Comparison of ENCODE assay signal across 11 mouse cellular contexts in genomic region chr17:31242764-31243163, GRCm38 (mm10). TPM values are rescaled to one million over a fixed set of nuclear protein-coding genes. Genes with fewer than 3 reads are reported as not detected.
DNase-seq lines count a peak whose midpoint lies in the region; ATAC-seq and TF ChIP-seq lines count a peak whose summit lies in the region.
"Had no signal": no experiment of that assay in that cellular context is flagged by ENCODE, and none has a peak within 500 bp of the region (broad histone marks: within the 10 kb centered on the region; RNA-seq: fewer than 3 reads in every experiment).

No protein-coding gene starts in this region.

- no peaks in the 10 kb centered on the region for H3K4me1 ChIP-seq in embryonic facial prominence, embryonic 11.5 days (ENCODE audit: control insufficient read depth, insufficient read depth, low read length)
- peaks cover 5% of the 10 kb centered on the region; the same call in 1 of the 2 replicates for H3K4me1 ChIP-seq in embryonic facial prominence, embryonic 10.5 days
- no peaks in the 10 kb centered on the region for H3K4me1 ChIP-seq in liver, postnatal 0 days (ENCODE audit: insufficient read depth)
- H3K4me1 ChIP-seq in E14TG2a.4 (replicated peaks; ENCODE audit: low read depth, low read length) = peaks cover 19% of the 10 kb centered on the region
- H3K4me1 ChIP-seq in small intestine, adult 2 months (ENCODE audit: control insufficient read depth, insufficient read depth, insufficient read length, low read length) = no peaks in the 10 kb centered on the region
- H3K4me1 ChIP-seq: embryonic facial prominence, embryonic 15.5 days; neural tube, embryonic 13.5 days had no signal

- no peak for TF ChIP-seq EP300 in liver, postnatal 0 days (IDR thresholded peaks at IDR 0.05; ENCODE audit: low read depth)

- peak; percentile 38 for TF ChIP-seq CTCF in liver, postnatal 0 days (IDR thresholded peaks at IDR 0.05; ENCODE audit: low read depth)
- peak; percentile 39 for TF ChIP-seq CTCF in E14TG2a.4 (conservative IDR thresholded peaks at IDR 0.05; ENCODE audit: low read length)
- TF ChIP-seq CTCF in small intestine, adult 2 months (IDR thresholded peaks at IDR 0.05; ENCODE audit: extremely low read depth, insufficient read length, insufficient replicate concordance, low read depth, low read length) = peak; percentile 50; the same call in 1 of the 2 replicates

- no peaks in the 10 kb centered on the region for H3K36me3 ChIP-seq in embryonic facial prominence, embryonic 11.5 days (replicated peaks; ENCODE audit: control insufficient read depth, insufficient read depth, low read depth, low read length)
- no peaks in the 10 kb centered on the region for H3K36me3 ChIP-seq in embryonic facial prominence, embryonic 10.5 days (replicated peaks)
- no peaks in the 10 kb centered on the region; the same call in 1 of the 2 replicates for H3K36me3 ChIP-seq in liver, postnatal 0 days (replicated peaks; ENCODE audit: insufficient read depth, low read length)
- H3K36me3 ChIP-seq in E14TG2a.4 (ENCODE audit: insufficient read depth, low read length) = peaks cover 52% of the 10 kb centered on the region
- no peaks in the 10 kb centered on the region for H3K36me3 ChIP-seq in small intestine, adult 2 months (ENCODE audit: control insufficient read depth, insufficient read depth, low read length)
- H3K36me3 ChIP-seq: embryonic facial prominence, embryonic 15.5 days; neural tube, embryonic 13.5 days had no signal

- peak; percentile 22 for DNase-seq in embryonic facial prominence, embryonic 11.5 days (ENCODE audit: low spot score)
- DNase-seq in embryonic facial prominence, embryonic 10.5 days (ENCODE audit: low spot score) = no peak
- DNase-seq in liver, postnatal 0 days = no peak
- DNase-seq in liver (no peak), adipocyte (ENCODE audit: low spot score) (no peak)
- DNase-seq in embryo, embryonic 10 days (ENCODE audit: low spot score) = no peak

- no peak overlapping the region for H3K4me2 ChIP-seq in embryonic facial prominence, embryonic 11.5 days (ENCODE audit: low read depth, low read length)
- H3K4me2 ChIP-seq in liver, postnatal 0 days (ENCODE audit: low read depth, low read length) = no peak overlapping the region
- H3K4me2 ChIP-seq: embryonic facial prominence, embryonic 15.5 days; hindbrain, embryonic 14.5 days; neural tube, embryonic 13.5 days had no signal

- H3K4me3 ChIP-seq in embryonic facial prominence, embryonic 11.5 days (ENCODE audit: low read depth, low read length) = no peak overlapping the region
- H3K4me3 ChIP-seq in embryonic facial prominence, embryonic 10.5 days = no peak overlapping the region
- no peak overlapping the region for H3K4me3 ChIP-seq in liver, postnatal 0 days (ENCODE audit: low read depth, low read length)
- H3K4me3 ChIP-seq in E14TG2a.4 (replicated peaks; ENCODE audit: low read length) = no peak overlapping the region
- H3K4me3 ChIP-seq in small intestine, adult 2 months (ENCODE audit: low read depth, low read length) = no peak overlapping the region
- H3K4me3 ChIP-seq: embryonic facial prominence, embryonic 15.5 days; neural tube, embryonic 13.5 days had no signal

- ATAC-seq in embryonic facial prominence, embryonic 11.5 days (replicated peaks; ENCODE audit: insufficient number of reproducible peaks, low FRiP score, low TSS enrichment, low read depth) = no peak
- ATAC-seq in liver, postnatal 0 days = no peak

- no peaks in the 10 kb centered on the region for H3K9me3 ChIP-seq in embryonic facial prominence, embryonic 11.5 days (replicated peaks; ENCODE audit: control insufficient read depth, low read length)
- no peaks in the 10 kb centered on the region for H3K9me3 ChIP-seq in embryonic facial prominence, embryonic 10.5 days
- peaks cover 3% of the 10 kb centered on the region; the same call in 1 of the 2 replicates for H3K9me3 ChIP-seq in liver, postnatal 0 days (ENCODE audit: low read length)
- H3K9me3 ChIP-seq in E14TG2a.4 (ENCODE audit: low read length) = peaks cover 9% of the 10 kb centered on the region
- H3K9me3 ChIP-seq: embryonic facial prominence, embryonic 15.5 days; neural tube, embryonic 13.5 days had no signal

- no peak for TF ChIP-seq POLR2A in small intestine, adult 2 months (IDR thresholded peaks at IDR 0.05; ENCODE audit: low read depth, low read length)

- H3K27me3 ChIP-seq in embryonic facial prominence, embryonic 11.5 days (ENCODE audit: control insufficient read depth, insufficient read depth, low read length) = no peaks in the 10 kb centered on the region
- no peaks in the 10 kb centered on the region for H3K27me3 ChIP-seq in embryonic facial prominence, embryonic 10.5 days (replicated peaks; ENCODE audit: low read depth, poor library complexity, severe bottlenecking)
- H3K27me3 ChIP-seq in liver, postnatal 0 days (ENCODE audit: insufficient read depth, low read length) = no peaks in the 10 kb centered on the region
- H3K27me3 ChIP-seq in E14TG2a.4 (ENCODE audit: insufficient read depth, low read length) = no peaks in the 10 kb centered on the region
- H3K27me3 ChIP-seq in small intestine, adult 2 months (ENCODE audit: control insufficient read depth, insufficient read depth, low read length) = no peaks in the 10 kb centered on the region
- H3K27me3 ChIP-seq: embryonic facial prominence, embryonic 15.5 days; neural tube, embryonic 13.5 days had no signal

- H3K9ac ChIP-seq in embryonic facial prominence, embryonic 11.5 days (replicated peaks; ENCODE audit: low read length) = no peak overlapping the region
- H3K9ac ChIP-seq in liver, postnatal 0 days (replicated peaks) = no peak overlapping the region
- H3K9ac ChIP-seq: embryonic facial prominence, embryonic 15.5 days; hindbrain, embryonic 14.5 days; neural tube, embryonic 13.5 days had no signal

- H3K27ac ChIP-seq in embryonic facial prominence, embryonic 11.5 days (replicated peaks; ENCODE audit: low read depth, low read length) = no peak overlapping the region
- H3K27ac ChIP-seq in embryonic facial prominence, embryonic 10.5 days (replicated peaks) = no peak overlapping the region
- H3K27ac ChIP-seq in liver, postnatal 0 days (ENCODE audit: low read depth) = no peak overlapping the region
- H3K27ac ChIP-seq in small intestine, adult 2 months (ENCODE audit: insufficient read depth, low read depth, low read length) = no peak overlapping the region
- H3K27ac ChIP-seq: embryonic facial prominence, embryonic 15.5 days; hindbrain, embryonic 14.5 days; neural tube, embryonic 13.5 days had no signal

- 7% methylated on average over 1 of the region's 1 CpGs for WGBS in embryonic facial prominence, embryonic 11.5 days
- 4% methylated on average over 1 of the region's 1 CpGs for WGBS in embryonic facial prominence, embryonic 10.5 days
- 20% methylated on average over 1 of the region's 1 CpGs for WGBS in liver, postnatal 0 days (ENCODE audit: insufficient replicate concordance)
- 0% methylated on average over 1 of the region's 1 CpGs for WGBS in small intestine, adult 2 months

RNA-seq across cellular contexts. Expression of gene Rsph1, which starts 34.4 kb away (rescaled TPM):
- 0.66 and 0.76 TPM in 2 replicates for polyA plus RNA-seq in embryonic facial prominence, embryonic 11.5 days (2014; fragmentation: Nextera tagmentation; extraction: Ambion mirVana)
- polyA plus RNA-seq in embryonic facial prominence, embryonic 10.5 days (2016; fragmentation: Nextera tagmentation; extraction: Ambion mirVana) = 1.8 and 2.1 TPM in 2 replicates
- polyA plus RNA-seq in liver, postnatal 0 days (2015; fragmentation: Nextera tagmentation; extraction: Ambion mirVana) = 0.90 and 1.0 TPM in 2 replicates
- 0.46 TPM in 1 of 2 replicates, not detected in the other for polyA plus RNA-seq in small intestine, adult 2 months (2012; rRNA removed)

RNA-seq across cellular contexts. Expression of gene Ubash3a, which starts 35.1 kb away (rescaled TPM):
- 0.11 and 0.36 TPM in 2 replicates for polyA plus RNA-seq in embryonic facial prominence, embryonic 11.5 days (2014; fragmentation: Nextera tagmentation; extraction: Ambion mirVana)
- polyA plus RNA-seq in embryonic facial prominence, embryonic 10.5 days (2016; fragmentation: Nextera tagmentation; extraction: Ambion mirVana) = 0.20 and 0.34 TPM in 2 replicates
- 4.2 and 4.6 TPM in 2 replicates for polyA plus RNA-seq in liver, postnatal 0 days (2015; fragmentation: Nextera tagmentation; extraction: Ambion mirVana)
- polyA plus RNA-seq in small intestine, adult 2 months (2012; rRNA removed) = 0.76 and 0.98 TPM in 2 replicates
- polyA plus RNA-seq: hindbrain, embryonic 14.5 days; neural tube, embryonic 13.5 days had no signal

RNA-seq across cellular contexts. Expression of gene Slc37a1, which starts 43.8 kb away (rescaled TPM):
- 1.8 and 2.4 TPM in 2 replicates for polyA plus RNA-seq in embryonic facial prominence, embryonic 11.5 days (2014; fragmentation: Nextera tagmentation; extraction: Ambion mirVana)
- polyA plus RNA-seq in embryonic facial prominence, embryonic 10.5 days (2016; fragmentation: Nextera tagmentation; extraction: Ambion mirVana) = 5.3 and 7.7 TPM in 2 replicates
- 4.3 and 4.5 TPM in 2 replicates for polyA plus RNA-seq in liver, postnatal 0 days (2015; fragmentation: Nextera tagmentation; extraction: Ambion mirVana)
- polyA plus RNA-seq in small intestine, adult 2 months (2012; rRNA removed) = 68.2 and 145 TPM in 2 replicates

RNA-seq across cellular contexts. Expression of gene Tmprss3, which starts 44.0 kb away (rescaled TPM):
- polyA plus RNA-seq in embryonic facial prominence, embryonic 11.5 days (2014; fragmentation: Nextera tagmentation; extraction: Ambion mirVana) = not detected in 2 replicates
- 0.05 TPM in 1 of 2 replicates, not detected in the other for polyA plus RNA-seq in embryonic facial prominence, embryonic 10.5 days (2016; fragmentation: Nextera tagmentation; extraction: Ambion mirVana)
- 0.62 and 0.73 TPM in 2 replicates for polyA plus RNA-seq in liver, postnatal 0 days (2015; fragmentation: Nextera tagmentation; extraction: Ambion mirVana)
- polyA plus RNA-seq in small intestine, adult 2 months (2012; rRNA removed) = 0.11 TPM in 1 of 2 replicates, not detected in the other
- polyA plus RNA-seq: neural tube, embryonic 13.5 days had no signal
